Mouse (Mus musculus) cerebellum, adult 2 months (tissue): ENCODE results near the gene Alyref2. TPM values are rescaled to one million over a fixed set of nuclear protein-coding genes. Genes with fewer than 3 reads are reported as not detected.

ENCODE experiments used
- DNase-seq, 2 experiments: peaks; one replicate each; pipeline ENCODE4 v3.0.0; 2021
- H3K27ac ChIP-seq: fragments of 200-500 bp; 2 replicates; pipeline ENCODE4 v1.5.1; 2012; ENCODE audit warnings: low read length, control low read depth, inconsistent platforms; ENCODE audit not compliant: insufficient read depth
- H3K27me3 ChIP-seq: fragments of 200-500 bp; 2 replicates; pipeline ENCODE4 v1.6.1; 2012; ENCODE audit warnings: inconsistent platforms, mild to moderate bottlenecking, low read length, moderate library complexity; ENCODE audit not compliant: control insufficient read depth, insufficient read depth
- H3K4me1 ChIP-seq: fragments of 200-500 bp; 2 replicates; pipeline ENCODE4 v1.6.1; 2011; ENCODE audit warnings: low read length; ENCODE audit not compliant: control insufficient read depth, insufficient read depth
- H3K4me3 ChIP-seq: fragments of 200-500 bp; replicated peaks from 2 replicates; pipeline ENCODE3; 2011; ENCODE audit warnings: mild to moderate bottlenecking, low read depth, low read length, control low read depth; ENCODE audit not compliant: insufficient read depth
- CTCF ChIP-seq: fragments of 200-500 bp; IDR thresholded peaks from 2 replicates; pipeline ENCODE4 v1.5.1; 2011; ENCODE audit warnings: low read depth, mild to moderate bottlenecking, control low read depth, low read length, moderate library complexity, borderline replicate concordance; ENCODE audit not compliant: insufficient read depth
- POLR2A ChIP-seq: fragments of 200-500 bp; IDR thresholded peaks from 2 replicates; pipeline ENCODE4 v1.6.1; 2011; ENCODE audit warnings: low read length, control low read depth, borderline replicate concordance; ENCODE audit not compliant: insufficient read depth
- WGBS: fragments of 180-500 bp; shearing (Covaris S2); methylation state at CpG from one replicate; pipeline ENCODE4 v1.1.7; 2018; 5-methylcytosine and 5-hydroxymethylcytosine counted together
- polyA plus RNA-seq: library from polyadenylated mRNA; depleted of rRNA; stranded (reverse); fragments of >200 nt; gene quantifications from 2 replicates; pipeline ENCODE4 v1.2.3, GENCODE M21; 2012

Gene Alyref2
- polyA plus RNA-seq, 1 experiment, result 7.5 TPM

DNA sequence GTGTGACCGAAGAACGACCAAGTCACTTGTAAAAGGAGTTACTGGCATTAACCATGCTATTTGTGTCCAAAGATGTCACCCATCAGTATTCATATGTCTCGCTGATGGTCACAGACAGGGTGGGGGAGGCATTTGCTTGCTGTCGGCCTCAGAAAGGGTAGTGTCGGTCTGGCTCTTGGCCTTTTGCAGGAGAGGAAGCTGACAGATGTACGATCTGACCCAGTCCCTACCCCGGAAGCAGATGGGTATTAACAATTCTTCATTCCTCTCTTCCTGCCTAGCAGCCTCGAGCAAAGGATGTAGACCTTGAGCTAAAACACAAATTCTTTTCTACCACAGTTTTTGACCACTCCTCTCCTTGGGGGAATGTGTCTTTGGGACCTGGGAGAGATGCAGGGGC lies 26.2 kb upstream of the Alyref2 start:
- no peak overlapping the region for H3K27ac ChIP-seq
- 71% methylated on average over 8 of the region's 8 CpGs for whole genome bisulfite sequencing
- no peaks in the 10 kb centered on the region for H3K4me1 ChIP-seq
- no peak for DNase-seq
- H3K27me3 ChIP-seq, result no peaks in the 10 kb centered on the region
- TF ChIP-seq POLR2A (no peak), CTCF (no peak)
- no peak overlapping the region for H3K4me3 ChIP-seq

GRCm38 (mm10) chr1:171477758-171478545 lies 25.3 kb upstream of the Alyref2 start:
- WGBS, result 67% methylated on average over 27 of the region's 27 CpGs
- TF ChIP-seq POLR2A, result no peak
- TF ChIP-seq CTCF, result no peak
- Histone ChIP-seq H3K27ac (no peak overlapping the region), H3K4me3 (peak overlapping the region; percentile 14), H3K27me3 (no peaks in the 10 kb centered on the region), H3K4me1 (no peaks in the 10 kb centered on the region)
- DNase-seq, result peak in 1 of 2 experiments; percentile 20

DNA sequence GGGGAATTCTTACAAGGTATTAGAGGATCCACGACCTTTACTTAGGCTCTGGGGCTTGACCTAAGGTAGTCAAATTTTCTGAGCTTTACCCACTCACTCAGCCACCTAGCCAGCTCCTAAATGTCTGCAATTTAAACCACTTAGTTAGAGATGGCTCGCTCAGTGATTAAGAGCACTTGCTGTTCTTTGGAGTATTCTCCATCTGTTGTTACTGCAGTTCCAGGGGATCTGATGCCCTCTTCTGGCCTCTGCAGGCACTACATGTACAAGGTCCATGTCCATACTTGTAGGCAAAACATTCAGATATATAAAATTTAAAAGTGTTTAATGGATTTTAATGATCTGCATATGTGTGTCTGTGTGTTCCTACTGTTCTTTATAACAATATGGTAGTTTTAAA lies 24.3 kb upstream of the Alyref2 start:
- peak; percentile 61 to 76 for DNase-seq
- Histone ChIP-seq H3K4me1 (no peaks in the 10 kb centered on the region), H3K4me3 (no peak overlapping the region), H3K27ac (no peak overlapping the region), H3K27me3 (no peaks in the 10 kb centered on the region)
- 29% methylated on average over 2 of the region's 2 CpGs for WGBS
- TF ChIP-seq POLR2A (no peak), CTCF (peak; percentile 85)

- Histone ChIP-seq H3K27ac (no peak overlapping the region), H3K4me1 (no peaks in the 10 kb centered on the region), H3K4me3 (no peak overlapping the region), H3K27me3 (no peaks in the 10 kb centered on the region)
- 91% methylated on average over 13 of the region's 13 CpGs for WGBS
- DNase-seq, result no peak
- TF ChIP-seq POLR2A, result no peak
- no peak for TF ChIP-seq CTCF
Observed at GRCm38 (mm10) chr1:171494241-171494640, 9.0 kb upstream of the Alyref2 start.

GRCm38 (mm10) chr1:171495371-171495770 lies 7.9 kb upstream of the Alyref2 start:
- Histone ChIP-seq H3K4me3 (no peak overlapping the region), H3K27ac (no peak overlapping the region), H3K27me3 (no peaks in the 10 kb centered on the region), H3K4me1 (no peaks in the 10 kb centered on the region)
- no peak for DNase-seq
- TF ChIP-seq POLR2A, result no peak
- TF ChIP-seq CTCF, result no peak
- 90% methylated on average over 6 of the region's 6 CpGs for WGBS

DNA sequence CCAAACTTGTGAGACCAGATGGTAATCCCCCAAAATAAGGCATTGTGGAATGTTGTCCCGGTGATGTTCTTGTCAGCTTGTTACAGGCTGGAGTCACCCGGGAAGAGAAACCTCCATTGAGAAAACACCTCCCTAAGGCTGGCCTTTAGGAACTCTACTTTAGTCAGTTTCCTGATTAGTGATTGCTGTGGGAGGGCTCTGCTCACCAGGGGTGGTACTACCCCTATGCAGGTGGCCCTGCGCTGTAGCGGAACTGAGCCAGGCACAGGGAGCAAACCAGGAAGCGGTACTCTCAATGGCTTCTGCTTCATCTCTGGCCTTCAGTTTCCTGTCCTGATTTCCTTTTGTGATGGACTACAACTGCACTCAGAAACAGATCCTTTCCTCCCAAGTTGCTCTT lies 3.4 kb upstream of the Alyref2 start:
- H3K27ac ChIP-seq, result no peak overlapping the region
- no peak for DNase-seq
- WGBS, result 78% methylated on average over 5 of the region's 5 CpGs
- no peaks in the 10 kb centered on the region for H3K4me1 ChIP-seq
- no peaks in the 10 kb centered on the region for H3K27me3 ChIP-seq
- no peak overlapping the region for H3K4me3 ChIP-seq
- TF ChIP-seq POLR2A, result no peak
- no peak for TF ChIP-seq CTCF

GRCm38 (mm10) chr1:171501016-171501610 lies 2.2 kb upstream of the Alyref2 start:
- TF ChIP-seq POLR2A, result no peak
- TF ChIP-seq CTCF, result no peak
- no peak overlapping the region for H3K4me3 ChIP-seq
- H3K4me1 ChIP-seq, result no peaks in the 10 kb centered on the region
- H3K27ac ChIP-seq, result no peak overlapping the region
- WGBS, result 57% methylated on average over 6 of the region's 6 CpGs
- no peaks in the 10 kb centered on the region for H3K27me3 ChIP-seq
- DNase-seq, result no peak

DNA sequence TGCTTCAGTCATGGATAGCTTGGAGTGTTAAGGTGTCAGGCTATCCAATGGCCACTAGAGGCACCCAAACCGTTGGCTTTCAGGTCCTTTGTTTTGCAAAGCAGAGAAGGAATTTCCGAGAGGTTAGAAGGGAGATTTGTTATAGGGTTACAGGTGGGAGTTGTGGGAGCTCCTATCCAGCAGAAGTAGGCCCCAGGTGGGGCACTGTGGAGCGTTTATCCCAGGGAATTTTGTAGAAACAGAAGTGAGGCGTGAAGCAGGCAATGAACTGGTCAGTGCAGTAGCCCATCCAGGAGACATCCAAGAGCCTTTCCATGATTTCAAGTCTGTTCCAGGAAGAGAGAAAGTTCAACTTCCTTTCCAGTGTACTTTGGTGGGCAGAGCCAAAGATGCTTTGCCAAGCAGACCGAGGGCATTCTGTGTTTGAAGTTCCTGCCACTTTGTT lies 1.6 kb upstream of the Alyref2 start:
- 14% methylated on average over 5 of the region's 5 CpGs for WGBS
- H3K27me3 ChIP-seq, result no peaks in the 10 kb centered on the region
- no peak overlapping the region for H3K4me3 ChIP-seq
- no peak overlapping the region for H3K27ac ChIP-seq
- H3K4me1 ChIP-seq, result no peaks in the 10 kb centered on the region
- peak; percentile 22 to 41 for DNase-seq
- TF ChIP-seq CTCF (peak; percentile 57; the same call in 1 of the 2 replicates), POLR2A (no peak)
